Mouse (Mus musculus) thymus, postnatal 0 days (tissue): ENCODE data around the gene Hist1h3g. TPM values are rescaled to one million over a fixed set of nuclear protein-coding genes. Genes with fewer than 3 reads are reported as not detected.

Experiments
- DNase-seq: peaks from one replicate; pipeline ENCODE4 v3.0.0-alpha.2; 2015; ENCODE audit warnings: low spot score
- polyA plus RNA-seq: library from polyadenylated mRNA; unstranded; fragments of >200 nt; fragmentation: Nextera tagmentation; extraction: Ambion mirVana; gene quantifications from 2 replicates; pipeline ENCODE4 v1.2.1, GENCODE M21; 2015

Hist1h3g gene
- polyA plus RNA-seq, 1 experiment from 2014 or later = 43.7 TPM

DNA sequence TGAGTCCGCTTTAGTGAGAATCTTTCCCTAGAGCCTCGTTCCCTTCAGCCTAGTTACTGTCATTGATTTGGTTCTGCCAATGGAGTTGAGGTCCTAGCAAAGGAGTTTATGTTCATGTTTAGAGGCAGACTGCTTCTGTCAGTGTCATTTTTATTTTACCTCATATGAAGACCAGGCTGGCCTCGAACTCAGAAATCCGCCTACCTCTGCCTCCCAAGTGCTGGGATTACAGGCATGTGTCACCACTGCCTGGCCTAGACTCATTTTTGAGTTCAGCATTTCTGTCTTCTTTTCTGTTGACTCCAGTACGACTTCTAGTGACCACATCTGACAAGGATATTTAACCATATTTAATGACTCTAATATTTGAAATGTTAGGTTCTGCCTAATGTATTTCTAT lies 19.9 kb upstream of the Hist1h3g start:
- no peak for DNase-seq

- peak; percentile 3 for DNase-seq
These were observed 19.2 kb upstream of the Hist1h3g start for GRCm38 (mm10) chr13:23515826-23516620.

DNA sequence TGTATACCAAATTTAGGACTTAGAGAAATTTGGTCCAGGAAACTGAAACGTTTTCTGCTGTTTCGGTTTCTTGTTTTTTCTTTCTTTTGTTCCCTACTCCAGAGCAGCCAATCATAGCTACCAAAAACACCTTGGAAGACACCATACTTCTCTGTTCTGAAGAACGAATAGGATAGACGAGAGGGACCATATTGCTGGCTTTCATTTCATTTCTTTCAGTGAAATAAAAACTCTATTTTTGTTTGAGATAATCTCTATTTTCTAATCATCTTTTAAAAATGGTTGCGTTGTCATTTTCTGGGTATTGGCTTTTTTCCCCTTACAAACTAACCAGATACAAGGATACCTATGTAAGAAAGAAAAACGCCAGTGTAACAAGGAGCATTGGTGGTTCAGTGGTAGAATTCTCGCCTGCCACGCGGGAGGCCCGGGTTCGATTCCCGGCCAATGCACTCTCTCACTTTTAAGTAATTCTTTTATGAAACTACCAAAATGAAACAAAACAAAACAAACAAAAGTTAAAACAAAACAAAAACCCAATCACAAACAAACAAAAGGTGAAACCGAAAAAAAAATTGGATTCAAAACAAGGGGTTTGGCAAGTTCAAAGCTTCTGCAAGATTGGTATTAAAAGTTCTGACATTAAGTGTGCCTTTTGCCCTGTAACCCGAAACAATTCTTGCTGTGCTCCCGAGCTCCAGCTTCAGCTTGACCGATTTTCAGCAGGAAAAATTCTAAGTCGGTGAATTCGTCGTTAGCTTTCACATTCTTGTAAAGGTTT lies 18.2 kb upstream of the Hist1h3g start:
- DNase-seq = peak; percentile 90

GRCm38 (mm10) chr13:23517603-23518294 lies 17.5 kb upstream of the Hist1h3g start:
- DNase-seq = peak; percentile 91

DNA sequence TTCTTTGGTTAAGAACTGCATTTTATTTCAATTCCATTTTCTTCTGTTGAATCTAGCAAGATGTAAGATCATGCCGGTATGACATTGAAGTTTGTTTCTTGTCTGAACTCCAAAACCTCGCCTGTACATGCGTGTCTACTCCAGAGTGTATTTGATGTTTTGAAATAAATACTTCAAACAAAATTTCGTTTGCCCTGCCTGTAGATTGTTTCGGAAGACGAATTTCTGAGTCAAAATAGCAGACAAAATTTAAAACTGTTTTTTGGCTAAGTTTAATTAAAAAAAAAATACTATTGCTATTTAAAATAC lies 17.0 kb upstream of the Hist1h3g start:
- DNase-seq = no peak

GRCm38 (mm10) chr13:23518885-23519284 lies 16.3 kb upstream of the Hist1h3g start:
- DNase-seq = peak; percentile 89

- DNase-seq = peak; percentile 86
These were observed 15.8 kb upstream of the Hist1h3g start for GRCm38 (mm10) chr13:23519416-23519815.

GRCm38 (mm10) chr13:23521703-23522102 lies 13.5 kb upstream of the Hist1h3g start:
- DNase-seq = peak; percentile 92

- DNase-seq = no peak
These were observed 11.2 kb upstream of the Hist1h3g start for GRCm38 (mm10) chr13:23523976-23524375.

GRCm38 (mm10) chr13:23524654-23525053 lies 10.6 kb upstream of the Hist1h3g start:
- DNase-seq = peak; percentile 80

DNA sequence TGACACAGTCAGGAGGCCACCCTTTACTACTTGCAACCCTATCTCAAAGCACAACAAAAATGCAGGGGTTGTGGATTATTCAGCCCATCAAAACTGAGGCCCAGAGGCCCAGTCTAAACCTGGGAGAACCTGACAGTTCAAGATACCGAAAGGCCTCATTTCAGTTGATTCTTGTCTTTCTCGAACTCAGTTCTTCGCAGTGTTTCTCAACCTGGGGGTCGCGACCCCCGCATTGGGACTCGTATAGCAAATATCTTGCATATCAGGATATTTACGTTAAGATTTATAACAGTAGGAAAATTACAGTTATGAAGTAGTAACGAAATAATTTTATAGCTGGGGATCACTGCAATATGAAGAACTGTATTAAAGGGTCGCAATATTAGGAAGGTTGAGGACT lies 9.3 kb upstream of the Hist1h3g start:
- DNase-seq = no peak

DNA sequence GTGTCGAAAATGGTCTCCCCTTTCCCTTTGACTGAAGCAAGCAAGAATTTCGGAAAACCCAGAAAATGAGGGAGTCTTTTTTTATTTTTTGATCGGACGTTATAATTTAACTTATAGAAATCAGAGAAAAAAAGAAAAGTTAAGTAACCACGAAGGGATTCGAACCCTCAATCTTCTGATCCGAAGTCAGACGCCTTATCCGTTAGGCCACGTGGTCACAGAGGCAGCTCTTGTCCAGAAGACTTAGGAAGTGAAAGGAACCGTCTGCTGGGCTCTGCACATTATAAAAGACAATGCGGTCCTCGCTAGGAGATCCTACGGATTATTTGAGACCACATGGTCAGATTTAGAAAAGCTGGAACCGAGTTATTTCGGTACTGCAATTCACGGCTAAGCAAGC lies 8.9 kb upstream of the Hist1h3g start:
- DNase-seq = peak; percentile 95

DNA sequence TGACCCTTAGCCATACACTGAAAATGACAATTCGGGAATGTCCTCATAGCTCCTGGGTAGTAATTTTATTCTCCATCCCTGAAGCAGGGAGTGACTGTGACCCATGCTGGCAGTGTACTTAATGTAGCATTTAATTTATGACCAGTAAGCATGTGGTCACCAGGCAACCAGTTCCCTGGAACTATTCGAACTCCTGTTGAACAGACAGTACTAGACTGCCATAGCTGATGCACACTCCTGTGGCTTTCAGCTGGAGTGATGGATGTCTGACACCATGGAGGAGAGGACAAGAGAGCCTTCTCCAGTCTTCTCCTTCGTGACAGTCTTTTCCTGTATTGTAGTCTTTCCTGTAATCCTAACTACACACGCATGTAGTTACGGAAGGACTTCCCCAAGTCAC lies 6.2 kb upstream of the Hist1h3g start:
- DNase-seq = no peak

DNA sequence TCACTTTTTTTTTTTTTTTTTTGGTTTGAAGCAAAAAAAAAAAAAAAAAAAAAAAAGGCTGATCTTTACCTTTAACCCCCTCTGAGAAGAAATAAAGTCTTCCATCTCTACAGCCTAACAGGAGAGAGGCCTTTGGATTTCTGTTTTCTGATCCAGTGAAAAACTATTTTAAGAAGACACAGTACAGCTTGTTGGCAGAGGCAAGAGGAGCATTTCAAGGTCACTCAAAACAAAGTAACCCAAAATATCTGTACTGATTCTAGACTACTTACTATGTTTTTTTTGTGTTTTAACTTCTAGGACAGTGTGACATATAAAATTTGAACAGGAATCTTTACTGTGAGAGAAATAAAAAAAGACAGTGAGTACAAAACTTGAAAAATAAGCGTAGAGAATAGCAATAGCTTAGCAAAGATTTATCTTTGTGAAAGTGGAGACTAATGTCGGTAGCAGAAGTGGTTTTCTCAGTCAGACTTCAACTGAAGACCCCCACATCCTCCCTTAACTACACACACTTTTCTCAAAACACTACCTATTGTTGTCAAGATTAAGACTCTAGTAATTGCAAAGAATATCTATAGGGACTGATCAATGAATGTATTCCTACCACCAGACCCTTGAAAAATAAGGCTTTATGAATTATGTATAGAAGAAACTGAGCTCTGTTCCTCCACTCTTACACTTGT lies 5.6 kb upstream of the Hist1h3g start:
- no peak for DNase-seq

DNA sequence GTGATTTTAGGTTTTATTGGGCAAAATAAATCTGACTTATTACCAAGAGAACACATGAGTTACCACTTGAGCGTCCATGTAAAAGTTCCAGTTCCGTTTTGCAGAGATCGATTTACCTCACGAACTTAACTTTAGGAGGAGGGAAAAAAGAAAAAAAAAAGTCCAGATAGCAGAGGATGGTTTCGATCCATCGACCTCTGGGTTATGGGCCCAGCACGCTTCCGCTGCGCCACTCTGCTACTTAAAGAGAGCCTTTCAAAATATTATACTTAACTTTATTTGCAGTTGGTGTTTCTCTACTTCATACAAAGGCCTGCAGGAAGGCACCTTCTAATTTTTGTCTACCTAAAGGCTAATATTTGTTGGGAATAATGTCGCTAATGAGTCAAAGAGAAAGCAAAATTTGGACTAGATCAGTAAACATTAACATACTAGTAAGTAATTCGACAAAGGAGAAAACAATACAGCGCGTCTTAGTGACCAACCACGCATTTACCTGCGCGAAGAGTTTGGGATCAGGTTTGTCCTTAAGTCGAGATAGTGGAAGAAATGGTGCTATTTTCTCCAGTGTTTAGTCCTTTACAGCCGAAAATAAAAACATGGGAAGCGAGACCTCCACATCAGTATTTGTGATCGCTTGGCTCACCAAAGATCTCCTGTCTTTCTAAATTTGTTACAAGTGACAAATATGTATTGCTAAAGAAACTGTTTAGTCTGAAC lies 4.9 kb upstream of the Hist1h3g start:
- DNase-seq = peak; percentile 83

GRCm38 (mm10) chr13:23530901-23531875 lies 4.0 kb upstream of the Hist1h3g start, which contains the start of gene Hist1h4h:
TSS of gene Hist1h4h (plus strand) at chr13:23531050.
- peak; percentile 99 for DNase-seq

DNA sequence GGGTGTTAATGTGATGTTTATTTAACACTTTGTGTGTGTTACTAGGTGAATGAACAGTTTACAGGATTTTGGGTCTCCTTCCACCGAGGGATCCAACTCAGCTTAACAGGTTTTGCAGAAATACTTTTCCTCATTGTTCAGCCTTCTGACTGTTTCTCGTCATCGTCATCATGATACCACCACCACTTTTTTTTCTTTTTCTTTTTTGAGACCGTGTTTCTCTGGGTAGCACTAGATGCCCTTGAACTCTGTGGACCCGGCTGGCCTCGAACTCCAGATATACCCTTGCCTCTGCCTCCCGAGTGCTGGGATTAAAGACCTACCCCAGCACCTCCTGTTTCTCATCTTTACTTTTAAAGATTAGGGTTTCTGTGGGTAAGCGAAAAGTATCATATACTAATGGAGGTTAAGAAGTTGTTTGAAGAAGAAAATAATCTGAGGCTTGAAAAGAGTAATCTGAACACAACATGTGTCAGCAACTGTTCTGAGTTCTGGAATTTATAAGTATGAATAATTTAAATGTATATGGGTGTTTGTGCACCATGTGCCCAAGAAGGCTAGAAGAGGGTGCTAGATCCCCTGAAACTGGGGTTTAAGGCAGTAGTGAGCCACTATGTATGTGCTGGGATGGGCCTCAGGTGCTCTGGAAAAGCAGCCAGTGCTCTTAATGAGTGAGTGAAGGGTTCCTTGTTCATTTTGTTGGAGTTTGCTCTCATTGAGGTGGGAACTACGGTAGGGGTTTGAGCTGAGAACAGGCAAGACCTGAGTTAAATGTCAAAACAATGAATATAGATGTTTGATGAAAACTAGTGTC lies 2.8 kb upstream of the Hist1h3g start:
- peak; percentile 39 for DNase-seq

- peak; percentile 87 for DNase-seq
These were observed 1.5 kb upstream of the Hist1h3g start, which contains the start of gene Hist1h2af for GRCm38 (mm10) chr13:23533560-23534367. TSS of gene Hist1h2af (plus strand) at chr13:23533906.
